12 mouse cellular contexts compared by ENCODE assay signal in the genomic region with DNA sequence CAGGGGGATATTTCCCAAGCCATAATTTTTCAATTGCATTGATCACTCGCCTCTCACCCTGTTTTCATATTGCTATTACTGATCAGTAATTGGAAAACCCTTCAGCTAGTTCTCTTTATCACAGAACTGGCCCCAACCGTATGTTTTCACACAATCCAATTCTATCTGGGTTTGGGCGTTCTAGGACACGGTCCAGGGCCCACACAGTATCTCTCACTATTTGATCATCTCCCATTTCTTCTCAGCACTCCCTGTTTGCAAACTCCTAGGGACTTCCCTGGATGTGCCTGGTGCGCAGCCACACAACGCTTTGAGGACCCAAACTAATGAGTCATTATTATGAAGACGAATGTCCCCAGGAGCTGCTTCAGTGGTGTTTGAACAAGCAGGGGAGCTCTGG.
DNase-seq lines count a peak whose midpoint lies in the region; ATAC-seq and TF ChIP-seq lines count a peak whose summit lies in the region.
"Had no signal": no experiment of that assay in that cellular context is flagged by ENCODE, and none has a peak within 500 bp of the region (broad histone marks: within the 10 kb centered on the region; RNA-seq: fewer than 3 reads in every experiment).

No protein-coding gene starts in this region.

- no peaks in the 10 kb centered on the region for H3K9me3 ChIP-seq in lung, embryonic 14.5 days (ENCODE audit: low read depth, low read length)
- no peaks in the 10 kb centered on the region for H3K9me3 ChIP-seq in neural tube, embryonic 13.5 days
- no peaks in the 10 kb centered on the region for H3K9me3 ChIP-seq in neural tube, embryonic 15.5 days (replicated peaks)
- H3K9me3 ChIP-seq: embryonic facial prominence, embryonic 13.5 days; heart, embryonic 12.5 days; hindbrain, embryonic 10.5 days had no signal

- H3K4me1 ChIP-seq in lung, embryonic 14.5 days (ENCODE audit: insufficient read depth) = no peaks in the 10 kb centered on the region
- H3K4me1 ChIP-seq in neural tube, embryonic 13.5 days (replicated peaks) = no peaks in the 10 kb centered on the region; the same call in 1 of the 2 replicates
- no peaks in the 10 kb centered on the region for H3K4me1 ChIP-seq in neural tube, embryonic 15.5 days
- H3K4me1 ChIP-seq: embryonic facial prominence, embryonic 13.5 days; heart, embryonic 12.5 days; hindbrain, embryonic 10.5 days had no signal

- no peak for TF ChIP-seq CTCF in lung, embryonic 14.5 days (IDR thresholded peaks at IDR 0.05; ENCODE audit: low read depth)

- H3K4me3 ChIP-seq in lung, embryonic 14.5 days (ENCODE audit: low read depth, low read length) = no peak overlapping the region
- no peak overlapping the region for H3K4me3 ChIP-seq in neural tube, embryonic 13.5 days
- no peak overlapping the region for H3K4me3 ChIP-seq in neural tube, embryonic 15.5 days (replicated peaks)
- H3K4me3 ChIP-seq: embryonic facial prominence, embryonic 13.5 days; gastrocnemius, adult 2 months; heart, embryonic 12.5 days; hindbrain, embryonic 10.5 days had no signal

- WGBS in lung, embryonic 14.5 days = 77% methylated on average over 7 of the region's 7 CpGs
- WGBS in neural tube, embryonic 13.5 days = 83% methylated on average over 7 of the region's 7 CpGs
- WGBS in neural tube, embryonic 15.5 days = 84% methylated on average over 7 of the region's 7 CpGs

- no peak overlapping the region; the same call in 1 of the 2 replicates for H3K27ac ChIP-seq in lung, embryonic 14.5 days (ENCODE audit: low read depth)
- H3K27ac ChIP-seq in neural tube, embryonic 13.5 days (replicated peaks) = no peak overlapping the region
- no peak overlapping the region for H3K27ac ChIP-seq in neural tube, embryonic 15.5 days (replicated peaks)
- H3K27ac ChIP-seq: embryonic facial prominence, embryonic 13.5 days; gastrocnemius, adult 2 months; hindbrain, embryonic 10.5 days had no signal

- no peaks in the 10 kb centered on the region for H3K27me3 ChIP-seq in lung, embryonic 14.5 days (ENCODE audit: insufficient read depth, low read length)
- peaks cover 14% of the 10 kb centered on the region; the same call in 1 of the 2 replicates for H3K27me3 ChIP-seq in neural tube, embryonic 13.5 days
- H3K27me3 ChIP-seq in neural tube, embryonic 15.5 days (replicated peaks) = no peaks in the 10 kb centered on the region
- H3K27me3 ChIP-seq: embryonic facial prominence, embryonic 13.5 days; heart, embryonic 12.5 days had no signal

- H3K9ac ChIP-seq in lung, embryonic 14.5 days = no peak overlapping the region
- no peak overlapping the region for H3K9ac ChIP-seq in neural tube, embryonic 13.5 days
- no peak overlapping the region for H3K9ac ChIP-seq in neural tube, embryonic 15.5 days (replicated peaks)
- H3K9ac ChIP-seq: embryonic facial prominence, embryonic 13.5 days; heart, embryonic 12.5 days had no signal

- H3K4me2 ChIP-seq in lung, embryonic 14.5 days = no peak overlapping the region
- H3K4me2 ChIP-seq in neural tube, embryonic 13.5 days = no peak overlapping the region
- H3K4me2 ChIP-seq in neural tube, embryonic 15.5 days = no peak overlapping the region
- H3K4me2 ChIP-seq: embryonic facial prominence, embryonic 13.5 days; heart, embryonic 12.5 days had no signal

- peak; percentile 53 for ATAC-seq in frontal cortex, adult (ENCODE audit: low TSS enrichment)
- ATAC-seq in lung, embryonic 14.5 days (ENCODE audit: insufficient read depth) = peak; percentile 13; the same call in 1 of the 2 replicates
- peak; percentile 43; the same call in 1 of the 2 replicates for ATAC-seq in neural tube, embryonic 13.5 days (ENCODE audit: low read depth)
- no peak for ATAC-seq in neural tube, embryonic 15.5 days (ENCODE audit: low FRiP score)
- ATAC-seq: inflammation-experienced regulatory T-cells, adult 6 months had no signal

- no peak for DNase-seq in frontal cortex, postnatal 10 days (ENCODE audit: low spot score in 2 of 2)
- DNase-seq in lung, embryonic 14.5 days = no peak
- DNase-seq in lung, postnatal 4 days = no peak
- no peak for DNase-seq in thymus, postnatal 36 days

- no peaks in the 10 kb centered on the region for H3K36me3 ChIP-seq in lung, embryonic 14.5 days (ENCODE audit: insufficient read depth)
- H3K36me3 ChIP-seq in neural tube, embryonic 13.5 days = no peaks in the 10 kb centered on the region
- no peaks in the 10 kb centered on the region for H3K36me3 ChIP-seq in neural tube, embryonic 15.5 days
- H3K36me3 ChIP-seq: embryonic facial prominence, embryonic 13.5 days; heart, embryonic 12.5 days; hindbrain, embryonic 10.5 days had no signal
